Mouse (Mus musculus) adrenal gland, adult 8-10 months (tissue): ENCODE data around the gene Golm1. TPM values are rescaled to one million over a fixed set of nuclear protein-coding genes. Genes with fewer than 3 reads are reported as not detected.
"Not testable (repeated sequence)": the region's sequence is repeated elsewhere in the genome, so short reads cannot be mapped to it uniquely, and the experiment has no call there.

Experiments used
- DNase-seq: peaks from one replicate; pipeline ENCODE4 v3.0.0; 2022
- total RNA-seq, 4 experiments: library from RNA; stranded (reverse); gene quantifications; 2 replicates each; pipeline ENCODE4 v1.2.4; 2022

The Golm1 gene
- 10 to 100 TPM in 1 of 4 experiments, 1 to 10 TPM in 3; 7.1 to 10.2 (median 8.1) TPM for total RNA-seq

GRCm38 (mm10) chr13:59675151-59676011 lies at the start of gene Golm1:
Gene Golm1, minus strand, starts transcription at chr13:59675811.
- peak; percentile 15 for DNase-seq

GRCm38 (mm10) chr13:59722089-59722488 lies 46.5 kb upstream of the Golm1 start:
- DNase-seq: not testable (repeated sequence)

- DNase-seq: no peak
Observed at GRCm38 (mm10) chr13:59719475-59719874, 43.9 kb upstream of the Golm1 start.

- DNase-seq: not testable (repeated sequence)
Observed at GRCm38 (mm10) chr13:59718857-59719440, 43.3 kb upstream of the Golm1 start.

GRCm38 (mm10) chr13:59713710-59714109 lies 38.1 kb upstream of the Golm1 start:
- DNase-seq: no peak

GRCm38 (mm10) chr13:59711984-59712383 lies 36.4 kb upstream of the Golm1 start, which contains the start of gene Spata31d1b:
Gene Spata31d1b, plus strand, starts transcription at chr13:59712284.
- DNase-seq: not testable (repeated sequence)

- no peak for DNase-seq
Observed at GRCm38 (mm10) chr13:59710230-59710629, 34.6 kb upstream of the Golm1 start, which contains the start of gene Spata31d1a. Gene Spata31d1a, minus strand, starts transcription at chr13:59710330.

- DNase-seq: no peak
Observed at GRCm38 (mm10) chr13:59704562-59704961, 29.0 kb upstream of the Golm1 start.

- no peak for DNase-seq
Observed at GRCm38 (mm10) chr13:59703514-59703913, 27.9 kb upstream of the Golm1 start.

- not testable (repeated sequence) for DNase-seq
Observed at GRCm38 (mm10) chr13:59700137-59700536, 24.5 kb upstream of the Golm1 start.

GRCm38 (mm10) chr13:59699131-59699530 lies 23.5 kb upstream of the Golm1 start:
- DNase-seq: no peak

- DNase-seq: no peak
Observed at GRCm38 (mm10) chr13:59695781-59696180, 20.2 kb upstream of the Golm1 start.

- no peak for DNase-seq
Observed at GRCm38 (mm10) chr13:59694008-59694407, 18.4 kb upstream of the Golm1 start, which contains the start of gene 4921517D22Rik. Gene 4921517D22Rik, minus strand, starts transcription at chr13:59694108.

GRCm38 (mm10) chr13:59691478-59691877 lies 15.9 kb upstream of the Golm1 start:
- DNase-seq: no peak

- DNase-seq: no peak
Observed at GRCm38 (mm10) chr13:59690576-59690975, 15.0 kb upstream of the Golm1 start.

- no peak for DNase-seq
Observed at GRCm38 (mm10) chr13:59689843-59690242, 14.2 kb upstream of the Golm1 start.

GRCm38 (mm10) chr13:59689313-59689712 lies 13.7 kb upstream of the Golm1 start:
- DNase-seq: no peak

- no peak for DNase-seq
Observed at GRCm38 (mm10) chr13:59688338-59688770, 12.7 kb upstream of the Golm1 start.

- no peak for DNase-seq
Observed at GRCm38 (mm10) chr13:59685236-59685635, 9.6 kb upstream of the Golm1 start.

GRCm38 (mm10) chr13:59682629-59683028 lies 7.0 kb upstream of the Golm1 start:
- no peak for DNase-seq

- DNase-seq: no peak
Observed at GRCm38 (mm10) chr13:59679908-59680307, 4.3 kb upstream of the Golm1 start.

GRCm38 (mm10) chr13:59679306-59679705 lies 3.7 kb upstream of the Golm1 start:
- no peak for DNase-seq
